Mouse (Mus musculus) midbrain, postnatal 0 days (tissue): ENCODE measurements at regions not wholly inside any gene's neighbourhood (a gene's known extent, or its start where the extent isn't known, plus 50 kb on each side); places are given as distances from the start of the nearest gene placed in this dataset.

ENCODE experiments used
- ATAC-seq: fragments of 200-750 bp; cut with Nextera tagmentation; 2 replicates; pipeline ENCODE4 v1.8.0; 2017; ENCODE audit warnings: moderate number of reproducible peaks, mild to moderate bottlenecking, moderate TSS enrichment, moderate library complexity; ENCODE audit not compliant: low FRiP score
- DNase-seq: peaks from one replicate; pipeline ENCODE4 v3.0.0-alpha.2; 2015; ENCODE audit warnings: low spot score
- H3K27ac ChIP-seq: fragments of 300-500 bp; sonication (generic); 2 replicates; pipeline ENCODE4 v1.5.1; 2014; ENCODE audit warnings: low read depth, mild to moderate bottlenecking, low read length, mixed read lengths
- H3K27me3 ChIP-seq: fragments of 300-500 bp; sonication (generic); 2 replicates; pipeline ENCODE4 v1.6.1; 2014; ENCODE audit warnings: low read length, control low read depth, mixed read lengths; ENCODE audit not compliant: insufficient read depth
- H3K36me3 ChIP-seq: fragments of 300-500 bp; sonication (generic); 2 replicates; pipeline ENCODE4 v1.6.1; 2014; ENCODE audit warnings: low read length, control low read depth, mixed read lengths; ENCODE audit not compliant: insufficient read depth
- H3K4me1 ChIP-seq: fragments of 300-500 bp; sonication (generic); 2 replicates; pipeline ENCODE4 v1.6.1; 2014; ENCODE audit warnings: mild to moderate bottlenecking, control low read depth, antibody characterized with exemption, low read length, mixed read lengths; ENCODE audit not compliant: insufficient read depth
- H3K4me2 ChIP-seq: fragments of 300-500 bp; sonication (generic); 2 replicates; pipeline ENCODE4 v1.6.1; 2014; ENCODE audit warnings: low read depth, mild to moderate bottlenecking, low read length, mixed read lengths; ENCODE audit not compliant: poor library complexity, severe bottlenecking
- H3K4me3 ChIP-seq: fragments of 300-500 bp; sonication (generic); 2 replicates; pipeline ENCODE4 v1.5.1; 2014; ENCODE audit warnings: low read depth, mild to moderate bottlenecking, low read length, moderate library complexity
- H3K9ac ChIP-seq: fragments of 300-500 bp; sonication (generic); replicated peaks from 2 replicates; pipeline ENCODE4 v1.6.1; 2014; ENCODE audit warnings: mild to moderate bottlenecking, low read length, moderate library complexity, mixed read lengths; ENCODE audit not compliant: poor library complexity, severe bottlenecking
- H3K9me3 ChIP-seq: fragments of 300-500 bp; sonication (generic); 2 replicates; pipeline ENCODE4 v1.6.1; 2016; ENCODE audit warnings: low read length, control low read depth
- CTCF ChIP-seq: IDR thresholded peaks from 2 replicates; pipeline ENCODE4 v1.5.1; 2016; ENCODE audit warnings: antibody characterized with exemption, mild to moderate bottlenecking
- WGBS: fragments of 180-500 bp; shearing (Covaris S2); extraction: QIAGEN DNeasy Blood & Tissue Kit; methylation state at CpG from one replicate; pipeline ENCODE4 v1.1.7; 2014; 5-methylcytosine and 5-hydroxymethylcytosine counted together

GRCm38 (mm10) chr2:143011380-143011779 lies 51.5 kb upstream of the Snrpb2 start:
- DNase-seq (no peak), ATAC-seq (no peak)
- Histone ChIP-seq H3K27ac (no peak overlapping the region), H3K9me3 (no peaks in the 10 kb centered on the region), H3K4me2 (no peak overlapping the region), H3K4me3 (no peak overlapping the region), H3K36me3 (no peaks in the 10 kb centered on the region), H3K9ac (no peak overlapping the region), H3K4me1 (no peaks in the 10 kb centered on the region), H3K27me3 (no peaks in the 10 kb centered on the region)
- TF ChIP-seq CTCF, result peak; percentile 54
- WGBS, result 64% methylated on average over 8 of the region's 8 CpGs
